Mouse (Mus musculus) liver, embryonic 12.5 days (tissue): ENCODE measurements around the gene Prtg. TPM values are rescaled to one million over a fixed set of nuclear protein-coding genes. Genes with fewer than 3 reads are reported as not detected.

Experiments
- polyA plus RNA-seq: library from polyadenylated mRNA; unstranded; fragments of >200 nt; fragmentation: Nextera tagmentation; extraction: Ambion mirVana; gene quantifications from 2 replicates; pipeline ENCODE4 v1.2.1, GENCODE M21; 2016

The Prtg gene
- polyA plus RNA-seq, 1 experiment from 2014 or later: 0.52 TPM

Other genes with a start within 250 kb of the Prtg start
- 173 and 176 TPM in 2 replicates for gene Nedd4, start 144.5 kb upstream of the Prtg start, polyA plus RNA-seq
- gene Pygo1, start 118.8 kb downstream of the Prtg start, polyA plus RNA-seq: 0.35 and 0.48 TPM in 2 replicates
- 0.10 and 0.37 TPM in 2 replicates for gene Dyx1c1, start 151.9 kb downstream of the Prtg start, polyA plus RNA-seq
- gene Gm44503, start 152.0 kb downstream of the Prtg start, polyA plus RNA-seq: 0.13 TPM in 1 of 2 replicates, not detected in the other
- gene Ccpg1os, start 178.5 kb downstream of the Prtg start, polyA plus RNA-seq: 4.4 and 4.6 TPM in 2 replicates
- 12.6 and 13.0 TPM in 2 replicates for gene Ccpg1, start 178.6 kb downstream of the Prtg start, polyA plus RNA-seq
- gene Pigb, start 233.5 kb downstream of the Prtg start, polyA plus RNA-seq: 8.0 and 8.3 TPM in 2 replicates
- 4.8 and 5.2 TPM in 2 replicates for gene Rab27a, start 238.0 kb downstream of the Prtg start, polyA plus RNA-seq